Mouse (Mus musculus): Measurements from ENCODE around the gene Osbp2. TPM values are rescaled to one million over a fixed set of nuclear protein-coding genes. Genes with fewer than 3 reads are reported as not detected.

The Osbp2 gene
- total RNA-seq, 2 experiments from 2014 or later: 82.8 to 89.6 TPM

DNA sequence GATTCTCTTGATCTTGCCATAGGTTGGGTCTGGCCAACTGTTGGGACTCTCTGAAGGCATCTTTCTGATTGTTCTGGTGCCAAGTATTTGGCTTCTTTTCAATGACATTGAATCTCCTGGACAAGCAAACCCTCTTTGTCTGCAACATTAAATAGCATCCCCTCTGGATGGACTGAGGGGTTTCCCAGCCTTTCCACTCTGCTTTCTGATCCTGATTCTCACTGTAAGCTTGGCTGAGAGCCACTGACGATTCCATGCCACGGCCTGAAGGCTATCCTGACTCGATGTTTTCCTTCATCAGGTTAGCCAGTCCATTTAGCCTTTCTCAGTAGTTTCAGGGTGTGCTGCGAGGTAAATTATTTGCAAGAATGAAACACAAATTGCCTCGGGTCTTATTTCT is 34.0 kb downstream of the Osbp2 start:
- DNase-seq (ENCODE audit: low spot score in 2 of 2): no peak

- no peak for DNase-seq (ENCODE audit: low spot score in 2 of 2)
Measured at GRCm38 (mm10) chr11:3824138-3824537, 39.6 kb downstream of the Osbp2 start.

- DNase-seq (ENCODE audit: low spot score in 2 of 2): no peak
Measured at GRCm38 (mm10) chr11:3823378-3823777, 40.3 kb downstream of the Osbp2 start.

DNA sequence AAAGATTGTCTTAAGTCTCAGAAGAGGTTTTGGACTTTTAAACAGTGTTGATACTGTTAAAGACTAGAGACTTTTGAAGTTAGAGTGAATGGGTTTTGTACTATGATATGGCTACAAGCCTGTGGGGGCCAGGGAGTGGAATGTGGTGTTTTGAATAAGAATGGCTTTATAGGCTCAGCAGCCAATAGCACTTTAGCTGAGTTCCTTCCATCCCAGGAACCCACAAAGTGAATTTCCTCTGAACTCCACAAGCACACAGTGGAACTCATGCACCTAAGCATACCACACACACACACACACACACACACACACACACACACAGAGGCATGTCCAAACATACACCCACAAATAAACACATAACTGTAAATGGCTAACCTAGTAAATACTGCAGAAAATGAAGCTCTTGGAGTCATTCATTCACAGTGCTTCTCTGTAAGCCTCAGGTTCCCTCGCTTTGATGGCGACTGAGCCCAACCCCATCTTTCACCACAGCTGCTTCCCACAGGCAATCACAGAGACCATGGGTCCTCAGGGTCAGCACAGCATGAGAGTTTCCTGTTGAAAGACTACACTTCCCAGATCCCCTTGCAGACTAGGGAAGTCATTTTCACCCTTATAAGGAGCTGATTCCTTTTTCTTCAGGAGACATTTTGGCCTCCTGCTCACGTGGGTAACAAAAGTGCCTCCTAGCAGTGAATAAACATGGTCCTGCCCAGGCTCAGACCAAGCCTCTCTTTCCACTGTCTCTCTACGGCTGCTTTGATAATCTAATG is 45.5 kb downstream of the Osbp2 start:
- DNase-seq (ENCODE audit: low spot score in 2 of 2): no peak

DNA sequence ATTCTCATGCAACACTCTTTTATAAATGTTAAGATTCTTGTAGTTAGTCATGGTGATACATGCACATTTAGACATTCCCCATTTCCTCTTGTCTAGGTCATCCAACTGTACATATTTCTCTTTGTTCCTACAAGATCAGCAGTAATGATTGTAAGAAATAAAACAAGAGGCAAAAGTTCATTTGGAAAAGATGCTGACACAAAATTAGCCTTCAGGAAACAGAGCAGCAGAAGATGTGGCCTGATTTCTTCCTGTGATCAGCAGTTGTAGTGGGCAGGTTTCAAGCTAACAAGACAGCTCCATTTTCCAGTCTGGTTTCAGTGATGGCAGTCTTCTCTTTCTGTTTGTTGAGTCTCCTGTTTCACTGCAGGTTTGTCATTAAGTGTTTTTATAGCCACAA is 47.8 kb downstream of the Osbp2 start:
- DNase-seq (ENCODE audit: low spot score in 2 of 2): no peak

DNA sequence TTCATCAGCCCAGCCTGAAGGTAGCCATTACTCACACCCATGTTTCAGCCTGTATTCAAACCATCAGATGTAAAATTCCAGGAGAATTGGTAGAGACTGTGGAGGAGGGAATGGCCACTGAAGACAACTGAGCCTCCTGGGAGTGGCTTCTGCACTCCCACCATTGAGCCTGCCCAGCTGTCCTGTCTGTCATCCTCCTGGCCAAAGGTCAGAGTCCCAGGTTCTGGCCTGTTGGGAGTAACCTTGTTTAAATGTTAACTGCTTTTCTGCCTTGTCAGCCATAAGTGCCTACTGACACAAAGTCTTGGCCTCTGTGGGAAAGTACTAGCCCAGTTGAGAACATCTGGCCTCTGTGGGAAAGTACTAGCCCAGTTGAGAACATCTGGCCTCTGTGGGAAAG is 50.4 kb downstream of the Osbp2 start:
- no peak for DNase-seq (ENCODE audit: low spot score in 2 of 2)

DNA sequence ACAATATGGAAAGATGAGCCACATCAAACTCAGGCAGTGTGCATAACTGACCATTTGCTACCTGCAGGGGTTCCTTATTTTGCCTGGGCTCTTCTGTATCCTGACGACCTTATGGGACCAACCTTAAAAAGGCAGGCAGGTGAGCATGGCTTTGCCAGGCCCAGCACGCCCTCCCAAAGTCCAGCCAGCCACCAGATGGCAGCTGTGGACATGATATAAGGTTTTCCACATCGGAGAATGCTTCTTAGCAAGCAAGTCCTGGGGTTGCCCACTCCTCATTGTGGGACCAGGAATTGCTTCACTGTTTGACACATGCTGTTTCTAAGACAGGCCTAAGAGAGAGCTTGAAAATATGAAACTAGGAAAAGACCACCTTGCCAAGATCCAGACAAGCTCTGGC is 55.5 kb downstream of the Osbp2 start:
- DNase-seq (ENCODE audit: low spot score in 2 of 2): no peak

DNA sequence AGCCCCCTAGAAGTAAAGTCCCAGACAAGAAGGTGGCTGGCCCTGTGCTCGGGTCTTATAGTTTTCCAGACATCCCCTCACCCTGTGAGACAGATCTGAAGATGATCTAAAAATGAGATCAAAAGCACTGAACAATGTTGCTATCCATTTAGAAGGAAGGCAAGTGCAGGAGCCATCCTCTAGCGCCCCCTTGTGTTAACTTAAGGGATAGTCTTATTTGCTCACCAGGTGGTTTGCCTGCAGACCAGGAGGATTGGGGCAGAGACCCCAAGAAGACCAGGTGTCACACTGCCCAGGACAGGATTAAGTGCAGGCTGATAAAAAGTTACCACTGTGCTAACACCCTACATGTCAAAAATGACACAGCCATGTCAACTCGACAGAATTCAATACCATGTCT is 58.3 kb downstream of the Osbp2 start:
- DNase-seq (ENCODE audit: low spot score in 2 of 2): peak in 1 of 2 experiments; percentile 60

GRCm38 (mm10) chr11:3804639-3805038 is 59.1 kb downstream of the Osbp2 start:
- DNase-seq (ENCODE audit: low spot score in 2 of 2): no peak

DNA sequence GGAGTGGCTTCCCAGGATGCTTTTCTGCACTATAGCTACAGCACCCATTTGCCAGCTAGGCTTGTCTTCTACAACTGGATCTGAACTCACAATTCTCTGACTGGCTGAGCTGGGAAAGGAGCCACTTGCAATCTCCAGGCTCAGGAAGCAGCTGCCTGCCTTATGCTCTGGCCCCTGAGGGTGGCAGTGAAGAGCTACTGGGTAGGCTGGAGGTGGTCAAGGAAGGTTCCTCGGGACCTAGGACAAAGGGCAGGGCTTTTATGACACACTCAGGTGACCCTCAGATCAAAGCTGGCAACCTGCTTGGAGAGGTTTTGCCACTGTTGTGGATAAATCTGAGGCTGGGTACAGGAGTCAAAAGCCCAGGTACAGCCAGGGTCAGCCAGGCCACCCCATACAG is 61.6 kb downstream of the Osbp2 start:
- DNase-seq (ENCODE audit: low spot score in 2 of 2): no peak

- peak in 1 of 2 experiments; percentile 54 for DNase-seq (ENCODE audit: low spot score in 2 of 2)
Measured at GRCm38 (mm10) chr11:3797631-3798215, 66.0 kb downstream of the Osbp2 start.

- no peak for DNase-seq (ENCODE audit: low spot score in 2 of 2)
Measured at GRCm38 (mm10) chr11:3790736-3791135, 73.0 kb downstream of the Osbp2 start.

DNA sequence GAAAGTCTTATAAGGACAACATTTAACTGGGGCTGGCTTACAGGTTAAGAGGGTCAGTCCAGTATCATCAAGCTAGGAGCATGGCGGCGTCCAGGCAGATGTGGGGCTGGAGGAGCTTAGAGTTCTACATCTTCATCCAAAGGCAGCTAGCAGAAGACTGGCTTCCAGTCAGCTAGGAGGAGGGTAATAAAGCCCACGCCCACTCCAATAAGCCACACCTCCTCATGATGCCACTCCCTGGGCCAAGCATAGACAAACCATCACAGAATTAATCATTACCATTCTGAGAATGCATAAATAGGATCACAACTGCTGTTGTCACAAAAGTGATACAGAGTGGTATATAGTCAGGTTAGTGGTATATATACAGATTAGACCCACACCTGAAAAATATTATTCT is 73.8 kb downstream of the Osbp2 start:
- no peak for DNase-seq (ENCODE audit: low spot score in 2 of 2)

DNA sequence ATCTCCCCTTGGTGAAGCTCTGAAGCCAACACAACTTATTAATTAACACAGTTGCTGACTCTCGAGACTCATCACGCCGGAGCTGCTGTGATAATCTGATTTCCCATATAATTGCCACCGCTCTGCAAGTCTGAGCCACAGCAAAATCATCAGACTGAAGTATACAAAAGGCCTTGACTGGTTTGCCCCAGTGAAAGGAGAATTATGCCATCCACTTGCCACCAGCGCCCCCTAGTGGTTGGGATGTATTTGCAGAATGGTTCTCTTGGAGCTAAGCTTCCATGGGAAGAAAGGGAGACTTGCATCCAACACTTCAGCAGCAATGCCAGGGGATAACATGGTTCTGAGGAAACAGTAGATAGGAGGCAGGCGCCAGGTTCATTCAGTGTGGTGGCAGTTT is 77.1 kb downstream of the Osbp2 start:
- DNase-seq (ENCODE audit: low spot score in 2 of 2): peak; percentile 86 to 93

DNA sequence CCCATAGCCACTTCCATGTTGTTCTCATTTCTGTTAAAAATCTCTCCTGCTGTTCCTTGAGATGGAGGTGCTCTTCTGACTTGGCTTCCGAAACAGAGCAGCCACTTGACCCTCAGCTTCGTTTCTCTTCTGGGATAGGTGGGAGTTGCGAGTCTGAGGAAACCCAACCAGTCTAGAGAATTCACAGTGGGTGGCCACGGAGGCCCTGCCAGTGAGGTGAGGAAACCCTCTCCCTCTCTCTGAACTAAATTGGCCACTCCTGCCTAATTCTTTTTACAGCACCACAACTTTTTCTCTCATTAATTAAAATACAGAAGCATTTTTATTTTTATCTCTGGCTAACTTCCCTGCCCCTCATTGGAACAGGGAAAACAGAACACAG is 88.4 kb downstream of the Osbp2 start:
- no peak for DNase-seq (ENCODE audit: low spot score in 2 of 2)

DNA sequence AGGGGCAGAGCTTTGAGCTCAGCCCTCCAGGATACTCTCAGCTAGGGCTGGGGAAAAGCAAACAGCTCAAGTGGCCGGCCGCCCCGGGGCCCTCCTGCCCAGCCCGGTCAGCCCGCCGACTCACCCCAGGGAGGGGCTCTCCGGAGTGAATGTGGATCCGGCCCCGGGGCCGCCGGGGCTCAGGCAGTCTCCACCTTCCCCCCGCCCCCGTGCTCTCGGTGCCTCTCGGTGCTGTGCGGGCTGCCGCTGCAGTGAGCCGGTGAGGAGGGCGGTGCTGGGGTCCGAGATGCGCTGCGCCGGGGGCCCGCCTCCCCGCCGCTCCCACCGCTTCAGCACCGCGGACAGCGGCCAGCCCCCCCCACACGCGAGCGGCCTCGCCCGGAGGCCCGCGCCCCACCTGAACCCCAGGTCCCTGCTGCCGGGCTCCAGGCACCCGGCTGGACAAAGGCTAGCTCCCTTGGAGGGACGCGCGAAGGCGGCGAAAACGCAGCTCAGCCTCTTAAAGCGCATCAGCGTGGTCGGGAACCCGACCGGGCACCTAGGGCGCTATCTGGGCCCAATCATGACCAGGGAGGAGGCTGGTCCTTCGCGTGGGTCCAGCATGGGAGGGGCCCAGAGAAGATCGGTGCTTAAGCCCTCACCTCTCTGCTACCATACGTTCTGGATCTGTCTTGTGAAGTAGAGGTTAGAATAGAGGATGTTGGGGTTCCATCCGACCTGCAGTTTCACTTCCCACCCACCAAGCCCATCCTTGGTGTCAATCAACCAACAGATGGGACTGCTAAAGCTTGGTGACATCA is 89.0 kb downstream of the Osbp2 start:
- DNase-seq (ENCODE audit: low spot score in 2 of 2): peak in 1 of 2 experiments; percentile 41

- DNase-seq (ENCODE audit: low spot score in 2 of 2): peak in 1 of 2 experiments; percentile 27
Measured at GRCm38 (mm10) chr11:3773782-3774462, 89.8 kb downstream of the Osbp2 start.

- no peak for DNase-seq (ENCODE audit: low spot score in 2 of 2)
Measured at GRCm38 (mm10) chr11:3773136-3773535, 90.6 kb downstream of the Osbp2 start.

- DNase-seq (ENCODE audit: low spot score in 2 of 2): no peak
Measured at GRCm38 (mm10) chr11:3771348-3771747, 92.4 kb downstream of the Osbp2 start.

- no peak for DNase-seq (ENCODE audit: low spot score in 2 of 2)
Measured at GRCm38 (mm10) chr11:3767830-3768229, 95.9 kb downstream of the Osbp2 start.

DNA sequence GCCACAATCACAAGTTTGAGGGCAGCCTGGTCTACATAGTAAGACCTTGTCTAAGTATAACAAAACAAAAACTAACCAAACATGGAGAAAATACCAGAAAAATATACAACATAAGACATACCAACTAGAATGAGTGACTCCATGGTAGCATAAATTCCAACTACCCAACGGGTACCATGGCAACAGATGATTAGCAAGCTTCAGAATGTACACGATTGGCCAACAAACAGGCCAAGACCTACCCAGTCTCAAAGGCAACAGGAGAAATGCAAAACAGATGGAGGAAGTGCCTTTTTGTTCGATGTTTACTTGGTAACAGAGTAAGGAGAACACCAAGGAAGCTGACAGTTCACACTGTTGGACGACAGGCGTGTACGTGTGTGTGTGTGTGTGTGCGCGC is 96.7 kb downstream of the Osbp2 start:
- DNase-seq (ENCODE audit: low spot score in 2 of 2): no peak

GRCm38 (mm10) chr11:3764352-3764751 is 99.4 kb downstream of the Osbp2 start:
- DNase-seq (ENCODE audit: low spot score in 2 of 2): no peak

Measured in layer of hippocampus, postnatal 14 days (tissue).